Mouse (Mus musculus) heart, postnatal 4 days (tissue): ENCODE results near the gene Olfr98. TPM values are rescaled to one million over a fixed set of nuclear protein-coding genes. Genes with fewer than 3 reads are reported as not detected.

ENCODE experiments used
- total RNA-seq, 2 experiments: library from RNA; stranded (reverse); gene quantifications; 2 replicates each; pipeline ENCODE4 v1.2.3; 2021

The Olfr98 gene
- total RNA-seq, 2 experiments from 2014 or later = not detected

Other genes starting within 250 kb of the Olfr98 start
- not detected for gene Mog, start 240.4 kb downstream of the Olfr98 start, total RNA-seq
- gene Gabbr1, start 217.8 kb downstream of the Olfr98 start, total RNA-seq = 10 to 100 TPM; 21.6 to 22.4 TPM
- not detected for gene Olfr90, start 175.2 kb downstream of the Olfr98 start, total RNA-seq
- gene Olfr91, start 165.5 kb downstream of the Olfr98 start, total RNA-seq = not detected
- gene Olfr92, start 143.7 kb downstream of the Olfr98 start, total RNA-seq = not detected
- not detected for gene Olfr93, start 102.3 kb downstream of the Olfr98 start, total RNA-seq
- not detected for gene Ubd, start 69.9 kb downstream of the Olfr98 start, total RNA-seq
- not detected for gene Olfr94, start 62.8 kb downstream of the Olfr98 start, total RNA-seq
- not detected for gene Olfr95, start 50.6 kb downstream of the Olfr98 start, total RNA-seq
- not detected for gene Olfr96, start 43.6 kb downstream of the Olfr98 start, total RNA-seq
- gene Olfr97, start 26.4 kb downstream of the Olfr98 start, total RNA-seq = not detected
- gene H2-M3, start 6.5 kb upstream of the Olfr98 start, total RNA-seq = 1 to 10 TPM; 1.5 to 2.0 TPM
- not detected for gene Olfr99, start 19.7 kb upstream of the Olfr98 start, total RNA-seq
- not detected for gene Olfr101, start 40.6 kb upstream of the Olfr98 start, total RNA-seq
- gene Olfr102, start 53.3 kb upstream of the Olfr98 start, total RNA-seq = not detected
- not detected for gene Olfr103, start 75.9 kb upstream of the Olfr98 start, total RNA-seq
- not detected for gene Olfr104-ps, start 95.8 kb upstream of the Olfr98 start, total RNA-seq
- not detected for gene Olfr105-ps, start 115.3 kb upstream of the Olfr98 start, total RNA-seq
- not detected for gene Olfr106-ps, start 126.6 kb upstream of the Olfr98 start, total RNA-seq
- not detected for gene Olfr107, start 135.5 kb upstream of the Olfr98 start, total RNA-seq
- not detected for gene Olfr108, start 181.7 kb upstream of the Olfr98 start, total RNA-seq
- not detected for gene Olfr109, start 195.2 kb upstream of the Olfr98 start, total RNA-seq
- gene H2-M2, start 219.8 kb upstream of the Olfr98 start, total RNA-seq = not detected
- not detected for gene Olfr110, start 228.7 kb upstream of the Olfr98 start, total RNA-seq
- gene Olfr111, start 244.3 kb upstream of the Olfr98 start, total RNA-seq = not detected